Mouse (Mus musculus) lung, adult 18-20 months (tissue): ENCODE measurements at regions not wholly inside any gene's neighbourhood (a gene's known extent, or its start where the extent isn't known, plus 50 kb on each side); places are given as distances from the start of the nearest gene placed in this dataset.
A peak's percentile ranks its signal among the peaks of the same experiment; 100 is the strongest.

Experiments used
- DNase-seq, 2 experiments: peaks; one replicate each; pipeline ENCODE4 v3.0.0; 2022; ENCODE audit warnings: mixed read lengths in 2 of 2

DNA sequence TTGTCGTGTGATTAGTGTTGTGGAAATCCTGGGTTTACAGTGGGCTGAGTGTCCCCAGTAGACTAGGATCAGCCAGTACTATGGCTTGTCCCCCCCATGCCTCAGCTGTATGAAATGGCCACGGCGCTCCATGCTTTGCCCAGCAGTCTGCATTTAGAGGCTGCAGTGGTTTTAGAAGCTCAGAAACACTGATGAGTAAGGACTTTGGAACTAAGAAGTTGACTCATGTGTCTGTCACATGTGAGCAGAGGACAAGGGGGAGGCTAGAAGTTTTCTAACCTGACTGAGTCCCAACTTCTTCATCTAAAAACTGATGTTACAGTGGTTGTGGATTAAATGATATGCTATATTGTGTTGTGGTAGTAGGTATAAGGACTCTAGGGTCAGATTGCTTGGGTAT lies 371.5 kb downstream of the Bckdhb start:
- DNase-seq: no peak

- no peak for DNase-seq
Observed at GRCm38 (mm10) chr9:84304398-84304797, 379.5 kb downstream of the Bckdhb start.

DNA sequence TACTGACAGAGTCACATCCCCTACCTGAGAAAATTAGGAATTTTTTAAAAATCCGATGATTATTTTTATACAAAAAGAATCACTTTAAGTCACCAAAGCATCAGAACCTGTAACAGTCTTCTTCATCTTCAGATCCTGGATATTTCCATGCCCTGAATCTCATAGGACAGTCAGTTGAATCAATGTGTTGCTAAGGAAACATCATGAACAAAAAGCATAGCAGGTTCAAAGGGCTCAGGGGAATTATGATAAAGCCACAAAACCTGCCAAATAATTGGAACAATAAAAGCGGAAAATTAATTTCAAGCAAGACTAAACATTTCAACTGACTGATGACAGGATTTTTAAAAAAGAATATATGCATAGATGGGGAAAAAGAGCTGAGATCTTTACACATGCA lies 393.9 kb downstream of the Bckdhb start:
- DNase-seq: no peak

DNA sequence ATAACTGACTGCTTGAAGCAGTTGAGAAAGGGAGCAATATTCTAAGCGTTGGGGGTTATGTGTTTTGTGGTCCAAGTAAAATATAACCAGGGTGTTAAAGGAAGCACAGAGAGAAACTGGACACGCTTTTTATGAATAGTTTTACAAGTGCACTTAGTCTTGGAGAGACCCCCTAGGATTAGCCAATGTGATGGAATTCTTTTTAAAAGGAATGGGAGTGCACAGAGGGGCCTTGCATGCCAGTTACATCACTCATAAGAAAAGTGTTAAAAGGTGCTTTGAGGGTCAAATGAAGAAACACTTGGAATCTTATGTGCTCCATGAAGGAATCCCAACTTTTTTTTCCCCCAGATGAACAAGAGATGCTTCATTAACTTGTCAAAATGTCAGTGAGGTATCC lies 394.4 kb downstream of the Bckdhb start:
- no peak for DNase-seq

DNA sequence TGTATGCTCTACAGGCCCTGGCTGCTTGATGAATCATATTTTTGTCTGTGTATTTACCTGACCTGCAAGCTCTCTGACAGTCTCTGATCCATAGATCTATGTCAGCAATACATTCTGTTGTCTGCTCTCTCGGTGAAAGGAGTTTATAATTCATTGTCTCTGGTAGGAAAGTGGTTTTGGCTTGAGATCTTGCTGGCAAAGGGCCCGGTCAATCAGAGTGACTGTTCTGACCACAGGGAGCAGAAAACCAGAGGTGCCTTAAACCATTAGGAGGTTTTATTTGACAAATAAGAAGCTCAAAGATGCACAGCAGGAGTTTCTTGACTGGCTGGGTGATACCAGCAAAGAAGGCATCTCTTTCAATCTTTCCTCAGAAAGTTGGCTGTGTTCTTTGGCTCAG lies 398.2 kb downstream of the Bckdhb start:
- DNase-seq: no peak

DNA sequence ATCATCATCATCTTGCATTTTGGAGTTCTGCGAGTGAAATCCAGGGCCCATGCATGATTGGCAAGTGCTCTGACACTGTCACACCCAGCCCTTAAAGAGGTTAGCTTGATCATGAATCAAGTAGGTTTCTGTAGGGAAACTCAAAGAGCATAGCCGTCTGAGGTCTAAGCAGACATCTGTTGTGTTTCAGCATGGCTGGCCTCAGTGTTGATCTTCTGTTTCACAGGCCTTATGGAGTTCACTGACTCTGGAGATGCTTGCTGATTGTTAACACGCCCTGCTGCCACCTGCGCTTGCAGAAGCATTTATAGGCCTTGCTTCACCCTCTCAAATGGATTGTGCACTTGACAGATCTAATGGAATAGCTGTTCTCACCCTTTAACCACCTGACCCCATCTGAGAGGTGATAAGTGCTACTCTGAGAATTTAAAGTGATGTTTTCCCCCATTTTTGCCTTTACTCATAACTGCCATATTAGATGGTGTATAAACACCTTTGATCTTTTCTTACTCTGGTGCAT lies 406.2 kb downstream of the Bckdhb start:
- no peak for DNase-seq

DNA sequence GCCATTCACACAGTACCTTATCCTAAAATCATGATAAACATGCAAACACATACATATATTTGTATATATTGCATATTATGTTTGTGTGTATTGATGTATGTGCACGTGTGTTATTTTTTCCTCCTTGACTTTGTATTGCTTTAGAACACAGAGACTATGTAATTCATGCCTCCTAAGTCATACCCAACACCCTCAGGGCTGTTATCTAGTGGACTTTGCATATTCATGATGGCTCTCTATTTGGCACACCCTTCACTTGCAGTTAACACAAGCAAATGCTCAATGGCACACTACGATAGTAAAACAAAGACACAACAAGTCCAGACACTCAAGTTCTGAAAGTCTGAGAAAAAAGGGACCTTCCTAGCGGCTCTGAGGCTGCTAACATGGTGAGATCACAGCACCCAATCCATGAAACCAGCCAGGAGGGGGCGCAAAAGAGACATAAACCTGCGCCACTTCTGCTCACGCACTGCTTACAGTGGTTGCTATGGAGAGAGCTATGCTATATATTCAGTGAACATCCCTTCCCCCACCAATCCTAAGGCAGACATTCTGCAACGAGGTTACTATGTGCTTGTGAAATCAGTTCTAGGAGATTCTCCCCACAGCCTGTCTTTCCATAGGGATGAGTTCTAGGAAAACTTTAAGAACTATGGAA lies 418.6 kb downstream of the Bckdhb start:
- DNase-seq: peak; percentile 48 to 53

- DNase-seq: no peak
Observed at GRCm38 (mm10) chr9:84350223-84350622, 425.3 kb downstream of the Bckdhb start.

- no peak for DNase-seq
Observed at GRCm38 (mm10) chr9:84354409-84354808, 429.5 kb downstream of the Bckdhb start.

DNA sequence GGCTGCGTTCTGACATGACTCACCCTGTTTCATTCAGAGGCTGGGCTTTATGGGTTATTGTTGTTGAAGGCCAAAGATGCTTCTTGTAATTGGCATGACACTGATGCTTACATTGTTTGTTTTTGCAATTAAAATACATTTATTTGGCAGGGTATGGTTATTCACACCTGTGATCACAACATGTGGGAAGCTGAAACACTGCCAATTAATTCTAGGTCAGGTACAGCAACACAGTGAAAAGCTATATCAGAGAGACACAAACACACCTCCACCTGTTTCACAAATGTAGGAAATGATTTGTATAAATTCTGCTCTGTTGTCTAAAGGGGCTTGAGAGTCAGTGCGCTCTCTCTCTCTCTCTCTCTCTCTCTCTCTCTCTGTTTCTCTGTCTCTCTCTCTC lies 431.2 kb downstream of the Bckdhb start:
- no peak for DNase-seq

GRCm38 (mm10) chr9:84359879-84360278 lies 434.9 kb downstream of the Bckdhb start:
- DNase-seq: no peak

GRCm38 (mm10) chr9:84360484-84360883 lies 435.5 kb downstream of the Bckdhb start:
- DNase-seq: no peak

GRCm38 (mm10) chr9:84363478-84363877 lies 438.5 kb downstream of the Bckdhb start:
- no peak for DNase-seq

- no peak for DNase-seq
Observed at GRCm38 (mm10) chr9:84369200-84369599, 444.3 kb downstream of the Bckdhb start.

DNA sequence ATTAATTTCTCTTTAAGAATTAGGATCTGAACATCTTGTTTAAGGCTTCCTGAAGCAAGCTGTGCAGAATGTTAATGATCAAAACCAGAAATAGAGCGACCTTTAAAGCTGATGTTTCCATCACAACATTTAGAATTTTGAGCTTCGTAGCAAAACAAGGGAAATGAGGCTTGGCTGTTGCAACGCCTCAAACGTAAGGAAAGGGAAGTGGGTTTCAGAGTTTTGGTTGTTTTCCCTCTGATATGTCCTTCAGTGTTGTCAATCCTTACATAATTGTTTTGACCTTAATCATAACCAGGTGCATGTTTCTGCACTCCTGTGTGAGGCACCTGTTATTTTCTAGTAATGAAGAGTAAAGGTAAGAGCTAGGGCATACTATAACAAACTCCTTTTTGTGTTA lies 445.3 kb downstream of the Bckdhb start:
- no peak for DNase-seq

- no peak for DNase-seq
Observed at GRCm38 (mm10) chr9:84375746-84376145, 450.8 kb downstream of the Bckdhb start.

DNA sequence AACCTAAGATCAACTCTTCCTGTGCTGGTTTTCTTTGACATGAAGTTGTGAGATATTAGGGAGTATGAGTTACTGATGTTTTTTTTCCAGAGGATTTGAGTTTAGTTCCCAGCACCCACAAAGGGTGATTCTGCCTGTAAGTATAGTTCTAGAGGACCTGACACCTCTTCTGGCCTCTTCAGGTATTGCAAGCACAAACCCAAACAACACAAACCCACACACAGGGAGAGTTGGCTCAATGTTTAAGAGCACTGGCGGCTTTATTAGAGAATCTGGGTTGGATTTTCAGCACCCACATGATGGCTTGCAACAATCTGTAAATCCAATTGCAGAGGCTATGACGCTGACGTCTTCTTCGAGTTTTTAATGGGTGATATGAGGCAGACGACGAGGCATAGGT lies 451.7 kb downstream of the Bckdhb start:
- DNase-seq: no peak

DNA sequence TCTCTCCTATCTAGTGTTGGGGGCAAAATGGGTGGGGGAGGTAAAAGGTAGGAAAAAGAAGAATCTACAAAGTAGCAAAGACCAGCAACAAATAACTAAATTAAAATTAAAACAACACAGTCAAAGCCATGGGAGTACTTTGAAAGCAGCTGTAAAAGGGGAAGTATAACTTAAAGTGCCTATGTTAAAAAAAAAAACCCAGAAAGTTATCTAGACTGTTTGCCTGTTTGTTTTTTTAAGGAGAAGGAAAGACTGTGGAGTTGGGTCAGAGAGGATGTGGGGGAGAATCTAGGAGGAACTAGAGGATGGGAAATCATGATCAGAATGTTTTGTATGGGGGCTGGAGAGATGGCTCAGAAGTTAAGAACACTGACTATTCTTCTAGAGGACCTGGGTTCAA lies 457.0 kb downstream of the Bckdhb start:
- DNase-seq: no peak

- no peak for DNase-seq
Observed at GRCm38 (mm10) chr9:84389831-84390230, 464.9 kb downstream of the Bckdhb start.

- peak; percentile 32 to 62 for DNase-seq
Observed at GRCm38 (mm10) chr9:84394536-84395314, 469.8 kb downstream of the Bckdhb start.

- no peak for DNase-seq
Observed at GRCm38 (mm10) chr9:84399481-84399880, 474.5 kb downstream of the Bckdhb start.

- DNase-seq: no peak
Observed at GRCm38 (mm10) chr9:84408260-84409203, 483.6 kb downstream of the Bckdhb start.
